In the genomic region with DNA sequence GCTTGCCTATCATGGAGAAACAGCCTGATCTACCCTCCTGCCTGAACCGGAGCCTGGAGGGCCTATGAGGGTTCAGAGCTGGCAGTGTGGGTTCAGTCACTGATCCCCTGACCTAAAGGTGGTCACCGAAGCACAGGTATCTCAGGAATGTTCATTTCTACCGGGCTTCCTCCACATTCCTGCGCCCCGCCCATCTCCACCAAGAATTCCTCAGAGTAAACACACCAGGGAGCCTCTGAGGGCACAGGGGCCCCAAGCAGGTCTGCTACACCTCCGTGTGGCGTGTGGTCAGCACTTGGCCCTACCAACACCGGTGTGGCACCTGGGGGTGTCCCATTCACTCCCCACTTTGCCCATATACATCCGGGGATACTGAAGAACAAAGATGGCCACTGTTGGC, we compare ENCODE assay signal across 12 mouse cellular contexts. TPM values are rescaled to one million over a fixed set of nuclear protein-coding genes. Genes with fewer than 3 reads are reported as not detected.
DNase-seq lines count a peak whose midpoint lies in the region; ATAC-seq and TF ChIP-seq lines count a peak whose summit lies in the region.
"Had no signal": no experiment of that assay in that cellular context is flagged by ENCODE, and none has a peak within 500 bp of the region (broad histone marks: within the 10 kb centered on the region; RNA-seq: fewer than 3 reads in every experiment).

No protein-coding gene starts in this region.

- peaks cover 26% of the 10 kb centered on the region for H3K27me3 ChIP-seq in forebrain, embryonic 10.5 days (ENCODE audit: poor library complexity, severe bottlenecking)
- H3K27me3 ChIP-seq in forebrain, embryonic 11.5 days (ENCODE audit: control insufficient read depth, insufficient read depth, low read length) = peaks cover 7% of the 10 kb centered on the region; the same call in 1 of the 2 replicates
- H3K27me3 ChIP-seq in ES-Bruce4 (ENCODE audit: control insufficient read depth, insufficient read depth, low read length, poor library complexity, severe bottlenecking) = no peaks in the 10 kb centered on the region
- H3K27me3 ChIP-seq in kidney, adult 2 months (replicated peaks; ENCODE audit: control insufficient read depth, insufficient read depth, low read length) = no peaks in the 10 kb centered on the region
- peaks cover 27% of the 10 kb centered on the region for H3K27me3 ChIP-seq in limb, embryonic 13.5 days

- no peak overlapping the region for H3K9ac ChIP-seq in forebrain, embryonic 11.5 days (ENCODE audit: low read length)
- no peak overlapping the region for H3K9ac ChIP-seq in ES-Bruce4 (ENCODE audit: low read depth, poor library complexity, severe bottlenecking)
- peak overlapping the region; percentile 13; the same call in 1 of the 2 replicates for H3K9ac ChIP-seq in limb, embryonic 13.5 days
- H3K9ac ChIP-seq: limb, embryonic 12.5 days; stomach, embryonic 15.5 days had no signal

- intact Hi-C loops in left cerebral cortex, postnatal 14 days (cut with DNase I) = no loop called here

- ATAC-seq in forebrain, embryonic 11.5 days (replicated peaks; ENCODE audit: low FRiP score) = no peak
- ATAC-seq in limb, embryonic 13.5 days (ENCODE audit: low FRiP score, low read depth) = no peak
- ATAC-seq in cerebellum, adult (ENCODE audit: insufficient number of reproducible peaks, low FRiP score, low TSS enrichment) = no peak

- peaks cover 74% of the 10 kb centered on the region for H3K4me1 ChIP-seq in forebrain, embryonic 10.5 days
- peaks cover 15% of the 10 kb centered on the region for H3K4me1 ChIP-seq in forebrain, embryonic 11.5 days (replicated peaks; ENCODE audit: control insufficient read depth, insufficient read depth, low read length)
- H3K4me1 ChIP-seq in ES-Bruce4 (ENCODE audit: control insufficient read depth, insufficient read depth, low read length) = peaks cover 37% of the 10 kb centered on the region
- H3K4me1 ChIP-seq in kidney, adult 2 months (ENCODE audit: control insufficient read depth, insufficient read depth, low read length) = peaks cover 72% of the 10 kb centered on the region
- H3K4me1 ChIP-seq in limb, embryonic 13.5 days = peaks cover 38% of the 10 kb centered on the region

- H3K36me3 ChIP-seq in forebrain, embryonic 10.5 days (replicated peaks) = peaks cover 4% of the 10 kb centered on the region; the same call in 1 of the 2 replicates
- H3K36me3 ChIP-seq in forebrain, embryonic 11.5 days (ENCODE audit: control insufficient read depth, insufficient read depth, low read length) = no peaks in the 10 kb centered on the region
- no peaks in the 10 kb centered on the region; the same call in 1 of the 2 replicates for H3K36me3 ChIP-seq in ES-Bruce4 (ENCODE audit: control insufficient read depth, insufficient read depth, low read length, poor library complexity, severe bottlenecking)
- no peaks in the 10 kb centered on the region for H3K36me3 ChIP-seq in kidney, adult 2 months (ENCODE audit: control insufficient read depth, insufficient read depth, low read length)
- no peaks in the 10 kb centered on the region for H3K36me3 ChIP-seq in limb, embryonic 13.5 days
- H3K36me3 ChIP-seq: limb, embryonic 12.5 days; stomach, embryonic 15.5 days had no signal

- no peak overlapping the region for H3K4me2 ChIP-seq in forebrain, embryonic 11.5 days (ENCODE audit: low read depth, low read length, severe bottlenecking)
- 0 out of 2 replicates have a peak overlapping the region, but pooled peaks have one; percentile 5 for H3K4me2 ChIP-seq in limb, embryonic 13.5 days (replicated peaks)
- H3K4me2 ChIP-seq: limb, embryonic 12.5 days; stomach, embryonic 15.5 days had no signal

- DNase-seq in forebrain, embryonic 10.5 days (ENCODE audit: extremely low spot score, low spot score) = no peak
- no peak for DNase-seq in forebrain, embryonic 11.5 days (ENCODE audit: low spot score)
- peak; percentile 65 for DNase-seq in kidney, adult 2 months
- DNase-seq in left cerebral cortex, postnatal 14 days (ENCODE audit: low spot score in 2 of 2) = no peak
- no peak for DNase-seq in adipocyte (ENCODE audit: low spot score)
- DNase-seq: adrenal gland, adult 8-10 months had no signal

- H3K4me3 ChIP-seq in forebrain, embryonic 10.5 days = no peak overlapping the region
- no peak overlapping the region for H3K4me3 ChIP-seq in forebrain, embryonic 11.5 days (ENCODE audit: low read depth, low read length)
- peak overlapping the region; percentile 25; the same call in 1 of the 2 replicates for H3K4me3 ChIP-seq in ES-Bruce4 (ENCODE audit: low read depth, low read length)
- no peak overlapping the region for H3K4me3 ChIP-seq in kidney, adult 2 months (ENCODE audit: insufficient read depth, low read depth, low read length)
- no peak overlapping the region for H3K4me3 ChIP-seq in limb, embryonic 13.5 days
- H3K4me3 ChIP-seq: limb, embryonic 12.5 days; megakaryocyte, embryonic 14.5 days; stomach, embryonic 15.5 days had no signal

- WGBS in forebrain, embryonic 10.5 days = 85% methylated on average over 9 of the region's 9 CpGs
- 87% methylated on average over 9 of the region's 9 CpGs for WGBS in forebrain, embryonic 11.5 days
- 41% methylated on average over 9 of the region's 9 CpGs for WGBS in kidney, adult 2 months
- WGBS in limb, embryonic 13.5 days = 70% methylated on average over 9 of the region's 9 CpGs

- no peak for TF ChIP-seq EP300 in ES-Bruce4 (IDR thresholded peaks at IDR 0.05; ENCODE audit: insufficient read depth, low read depth, low read length)

- no peak for TF ChIP-seq CTCF in ES-Bruce4 (IDR thresholded peaks at IDR 0.05; ENCODE audit: low read depth, low read length)
- no peak for TF ChIP-seq CTCF in kidney, adult 2 months (conservative IDR thresholded peaks at IDR 0.05; ENCODE audit: insufficient read depth, insufficient read length, low read depth, low read length)

- H3K27ac ChIP-seq in forebrain, embryonic 10.5 days = 0 out of 2 replicates have a peak overlapping the region, but pooled peaks have one; percentile 69
- H3K27ac ChIP-seq in forebrain, embryonic 11.5 days (ENCODE audit: low read depth, low read length) = no peak overlapping the region
- peak overlapping the region; percentile 35; the same call in 1 of the 2 replicates for H3K27ac ChIP-seq in ES-Bruce4 (ENCODE audit: insufficient read depth, low read length)
- H3K27ac ChIP-seq in kidney, adult 2 months (ENCODE audit: insufficient read depth, low read depth, low read length) = peak overlapping the region; percentile 95
- H3K27ac ChIP-seq in limb, embryonic 13.5 days = no peak overlapping the region
- H3K27ac ChIP-seq: limb, embryonic 12.5 days; stomach, embryonic 15.5 days had no signal

- H3K9me3 ChIP-seq in forebrain, embryonic 10.5 days = no peaks in the 10 kb centered on the region
- H3K9me3 ChIP-seq in forebrain, embryonic 11.5 days (ENCODE audit: control insufficient read depth, low read length) = no peaks in the 10 kb centered on the region
- H3K9me3 ChIP-seq in ES-Bruce4 (replicated peaks; ENCODE audit: control insufficient read depth, insufficient read depth, low read length, poor library complexity, severe bottlenecking) = no peaks in the 10 kb centered on the region
- no peaks in the 10 kb centered on the region for H3K9me3 ChIP-seq in limb, embryonic 13.5 days
- H3K9me3 ChIP-seq: limb, embryonic 12.5 days; megakaryocyte, embryonic 14.5 days; stomach, embryonic 15.5 days had no signal

- no peak for TF ChIP-seq POLR2A in ES-Bruce4 (IDR thresholded peaks at IDR 0.05; ENCODE audit: insufficient read depth, low read length)
- no peak for TF ChIP-seq POLR2A in kidney, adult 2 months (IDR thresholded peaks at IDR 0.05; ENCODE audit: low read depth, low read length)

RNA-seq across cellular contexts. Expression of a gene that starts 5.5 kb away (rescaled TPM):
- polyA plus RNA-seq in forebrain, embryonic 10.5 days (2016; fragmentation: Nextera tagmentation; extraction: Ambion mirVana) = 10.7 and 11.2 TPM in 2 replicates
- 5.9 and 7.8 TPM in 2 replicates for polyA plus RNA-seq in forebrain, embryonic 11.5 days (2014; fragmentation: Nextera tagmentation; extraction: Ambion mirVana)
- 141 and 145 TPM in 2 replicates for polyA plus RNA-seq in ES-Bruce4 (2011; ENCODE audit: insufficient read depth, insufficient read length, low read depth, missing spikeins)
- polyA plus RNA-seq in kidney, adult 2 months (2012; rRNA removed) = 83.3 and 97.8 TPM in 2 replicates
- 15.6 and 15.8 TPM in 2 replicates for polyA plus RNA-seq in limb, embryonic 13.5 days (2015; fragmentation: Nextera tagmentation; extraction: Ambion mirVana)
- total RNA-seq in left cerebral cortex, postnatal 14 days (2021) = 1 to 10 TPM; 8.0 to 9.7 TPM

RNA-seq across cellular contexts. Expression of a gene that starts 37.0 kb away (rescaled TPM):
- polyA plus RNA-seq in forebrain, embryonic 10.5 days (2016; fragmentation: Nextera tagmentation; extraction: Ambion mirVana) = 560 and 577 TPM in 2 replicates
- polyA plus RNA-seq in forebrain, embryonic 11.5 days (2014; fragmentation: Nextera tagmentation; extraction: Ambion mirVana) = 423 and 468 TPM in 2 replicates
- polyA plus RNA-seq in ES-Bruce4 (2011; ENCODE audit: insufficient read depth, insufficient read length, low read depth, missing spikeins) = 1,612 and 1,632 TPM in 2 replicates
- 2,294 and 2,331 TPM in 2 replicates for polyA plus RNA-seq in kidney, adult 2 months (2012; rRNA removed)
- 572 and 605 TPM in 2 replicates for polyA plus RNA-seq in limb, embryonic 13.5 days (2015; fragmentation: Nextera tagmentation; extraction: Ambion mirVana)
- total RNA-seq in left cerebral cortex, postnatal 14 days (2021) = 100 to 1,000 TPM; 565 to 568 TPM

RNA-seq across cellular contexts. Expression of a gene that starts 48.9 kb away (rescaled TPM):
- polyA plus RNA-seq in forebrain, embryonic 10.5 days (2016; fragmentation: Nextera tagmentation; extraction: Ambion mirVana) = 271 and 281 TPM in 2 replicates
- 200 and 207 TPM in 2 replicates for polyA plus RNA-seq in forebrain, embryonic 11.5 days (2014; fragmentation: Nextera tagmentation; extraction: Ambion mirVana)
- polyA plus RNA-seq in ES-Bruce4 (2011; ENCODE audit: insufficient read depth, insufficient read length, low read depth, missing spikeins) = 50.0 and 54.3 TPM in 2 replicates
- polyA plus RNA-seq in kidney, adult 2 months (2012; rRNA removed) = 80.0 and 95.3 TPM in 2 replicates
- polyA plus RNA-seq in limb, embryonic 13.5 days (2015; fragmentation: Nextera tagmentation; extraction: Ambion mirVana) = 196 and 199 TPM in 2 replicates
- 100 to 1,000 TPM; 104 to 109 TPM for total RNA-seq in left cerebral cortex, postnatal 14 days (2021)

RNA-seq across cellular contexts. Expression of a gene that starts 53.1 kb away (rescaled TPM):
- 9.2 and 12.0 TPM in 2 replicates for polyA plus RNA-seq in forebrain, embryonic 10.5 days (2016; fragmentation: Nextera tagmentation; extraction: Ambion mirVana)
- polyA plus RNA-seq in forebrain, embryonic 11.5 days (2014; fragmentation: Nextera tagmentation; extraction: Ambion mirVana) = 16.8 and 18.7 TPM in 2 replicates
- polyA plus RNA-seq in ES-Bruce4 (2011; ENCODE audit: insufficient read depth, insufficient read length, low read depth, missing spikeins) = 13.2 and 14.5 TPM in 2 replicates
- 18.2 TPM in 2 replicates for polyA plus RNA-seq in kidney, adult 2 months (2012; rRNA removed)
- 14.7 and 16.6 TPM in 2 replicates for polyA plus RNA-seq in limb, embryonic 13.5 days (2015; fragmentation: Nextera tagmentation; extraction: Ambion mirVana)
- total RNA-seq in left cerebral cortex, postnatal 14 days (2021) = 10 to 100 TPM; 30.4 to 34.6 TPM

Comparison
In these comparisons a context has a peak if more than half of its experiments do, and no peak if none do; other contexts are left out.
1. H3K27ac ChIP-seq: peak in forebrain, embryonic 10.5 days (single experiment), ES-Bruce4 (single experiment) and kidney, adult 2 months (single experiment); none in forebrain, embryonic 11.5 days (single experiment) and limb, embryonic 13.5 days (single experiment).